Mouse (Mus musculus) G1E (cell line): ENCODE measurements around the gene Ergic2.

ENCODE experiments used
- CTCF ChIP-seq: IDR thresholded peaks from 2 replicates; pipeline ENCODE4 v1.5.1; 2012; ENCODE audit warnings: low read depth, low read length, inconsistent platforms, mixed read lengths
- GATA1 ChIP-seq: IDR thresholded peaks from 2 replicates; pipeline ENCODE4 v1.6.1; 2012; ENCODE audit warnings: borderline replicate concordance, low read length, inconsistent platforms, mixed read lengths
- GATA2 ChIP-seq: IDR thresholded peaks from 2 replicates; pipeline ENCODE4 v1.6.1; 2012; ENCODE audit warnings: low read depth, low read length, inconsistent platforms, borderline replicate concordance
- TAL1 ChIP-seq: conservative IDR thresholded peaks from 2 replicates; pipeline ENCODE4 v1.6.1; 2012; ENCODE audit warnings: low read depth, low read length, inconsistent platforms, mixed read lengths

GRCm38 (mm10) chr6:148211897-148212680 lies at the start of gene Ergic2:
- TF ChIP-seq CTCF (no peak), GATA1 (no peak), TAL1 (no peak), GATA2 (no peak)
